Mouse (Mus musculus) neural tube, embryonic 13.5 days (tissue): Measurements from ENCODE around the gene Fmo4. TPM values are rescaled to one million over a fixed set of nuclear protein-coding genes. Genes with fewer than 3 reads are reported as not detected.

Experiments used
- ATAC-seq: fragments of 200-750 bp; cut with Nextera tagmentation; 2 replicates; pipeline ENCODE4 v1.8.0; 2017; ENCODE audit warnings: low read depth, mild to moderate bottlenecking, moderate TSS enrichment, moderate library complexity
- H3K27ac ChIP-seq: fragments of 300-500 bp; sonication (generic); replicated peaks from 2 replicates; pipeline ENCODE4 v1.5.1; 2015; ENCODE audit warnings: moderate library complexity, mild to moderate bottlenecking, inconsistent platforms
- H3K27me3 ChIP-seq: fragments of 300-500 bp; sonication (generic); 2 replicates; pipeline ENCODE4 v1.6.1; 2015; ENCODE audit warnings: mild to moderate bottlenecking, inconsistent platforms
- H3K36me3 ChIP-seq: fragments of 300-500 bp; sonication (generic); 2 replicates; pipeline ENCODE4 v1.6.1; 2015; ENCODE audit warnings: mild to moderate bottlenecking, inconsistent platforms
- H3K4me1 ChIP-seq: fragments of 300-500 bp; sonication (generic); replicated peaks from 2 replicates; pipeline ENCODE4 v1.6.1; 2015; ENCODE audit warnings: inconsistent platforms
- H3K4me2 ChIP-seq: fragments of 300-500 bp; sonication (generic); 2 replicates; pipeline ENCODE4 v1.6.1; 2015; ENCODE audit warnings: inconsistent platforms, mild to moderate bottlenecking, moderate library complexity
- H3K4me3 ChIP-seq: fragments of 300-500 bp; sonication (generic); 2 replicates; pipeline ENCODE4 v1.5.1; 2015; ENCODE audit warnings: mild to moderate bottlenecking, inconsistent platforms
- H3K9ac ChIP-seq: fragments of 300-500 bp; sonication (generic); 2 replicates; pipeline ENCODE4 v1.6.1; 2015; ENCODE audit warnings: moderate library complexity, mild to moderate bottlenecking, inconsistent platforms
- H3K9me3 ChIP-seq: fragments of 300-500 bp; sonication (generic); 2 replicates; pipeline ENCODE4 v1.6.1; 2016; ENCODE audit warnings: inconsistent platforms
- WGBS: fragments of 180-500 bp; shearing (Covaris S2); methylation state at CpG from one replicate; pipeline ENCODE4 v1.1.7; 2015; 5-methylcytosine and 5-hydroxymethylcytosine counted together
- polyA plus RNA-seq: library from polyadenylated mRNA; unstranded; fragments of >200 nt; fragmentation: Nextera tagmentation; extraction: Ambion mirVana; gene quantifications from 2 replicates; pipeline ENCODE4 v1.2.1, GENCODE M21; 2015

Fmo4 gene
- 0.36 and 0.61 TPM in 2 replicates for polyA plus RNA-seq

DNA sequence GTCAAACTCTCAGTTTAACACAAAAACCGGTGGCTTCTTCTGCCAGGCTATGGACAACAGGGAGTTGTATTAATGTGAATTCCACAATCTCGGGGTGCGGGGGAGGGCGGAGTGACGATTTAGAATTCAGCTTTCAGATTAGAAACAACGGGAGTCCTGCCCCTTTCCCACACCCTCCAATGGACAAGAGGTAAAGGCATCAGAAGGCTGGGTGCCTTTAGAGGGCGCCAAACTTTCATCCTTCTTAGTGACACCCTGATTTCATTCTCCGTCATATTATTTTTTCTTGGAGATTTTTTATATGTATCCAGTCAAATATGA, at the start of gene Fmo4:
Gene Fmo4, minus strand, starts transcription at position 137 of the 321 bp plus-strand sequence.
- no peak within 1 kb of the TSS for H3K27ac ChIP-seq
- H3K9ac ChIP-seq, result no peak within 1 kb of the TSS
- no peaks in the 10 kb centered on the region for H3K27me3 ChIP-seq
- H3K36me3 ChIP-seq, result no peaks in the 10 kb centered on the region
- WGBS, result 43% methylated on average over 8 of the region's 8 CpGs
- no peak for ATAC-seq
- no peak within 1 kb of the TSS for H3K4me2 ChIP-seq
- H3K4me3 ChIP-seq, result no peak within 1 kb of the TSS
- H3K4me1 ChIP-seq, result no peaks in the 10 kb centered on the region
- H3K9me3 ChIP-seq, result no peaks in the 10 kb centered on the region

- 15% methylated on average over 1 of the region's 1 CpGs for WGBS
Observed at GRCm38 (mm10) chr1:162862328-162862727, 48.6 kb upstream of the Fmo4 start.

GRCm38 (mm10) chr1:162859996-162860605, 46.3 kb upstream of the Fmo4 start:
- Histone ChIP-seq H3K27ac (no peak overlapping the region), H3K9me3 (no peaks in the 10 kb centered on the region), H3K4me2 (no peak overlapping the region), H3K4me3 (no peak overlapping the region), H3K9ac (no peak overlapping the region), H3K27me3 (no peaks in the 10 kb centered on the region), H3K4me1 (peaks cover 17% of the 10 kb centered on the region), H3K36me3 (no peaks in the 10 kb centered on the region)
- 67% methylated on average over 9 of the region's 9 CpGs for WGBS
- peak; percentile 41; the same call in 1 of the 2 replicates for ATAC-seq

More at GRCm38 (mm10) chr1:162862328-162862727, 48.6 kb upstream of the Fmo4 start:
- H3K27ac ChIP-seq, result 0 out of 2 replicates have a peak overlapping the region, but pooled peaks have one; percentile 13
- no peak overlapping the region for H3K9ac ChIP-seq
- no peak for ATAC-seq
- peaks cover 17% of the 10 kb centered on the region for H3K4me1 ChIP-seq
- H3K36me3 ChIP-seq, result no peaks in the 10 kb centered on the region
- H3K9me3 ChIP-seq, result no peaks in the 10 kb centered on the region
- no peaks in the 10 kb centered on the region for H3K27me3 ChIP-seq
- no peak overlapping the region for H3K4me3 ChIP-seq
- no peak overlapping the region for H3K4me2 ChIP-seq

DNA sequence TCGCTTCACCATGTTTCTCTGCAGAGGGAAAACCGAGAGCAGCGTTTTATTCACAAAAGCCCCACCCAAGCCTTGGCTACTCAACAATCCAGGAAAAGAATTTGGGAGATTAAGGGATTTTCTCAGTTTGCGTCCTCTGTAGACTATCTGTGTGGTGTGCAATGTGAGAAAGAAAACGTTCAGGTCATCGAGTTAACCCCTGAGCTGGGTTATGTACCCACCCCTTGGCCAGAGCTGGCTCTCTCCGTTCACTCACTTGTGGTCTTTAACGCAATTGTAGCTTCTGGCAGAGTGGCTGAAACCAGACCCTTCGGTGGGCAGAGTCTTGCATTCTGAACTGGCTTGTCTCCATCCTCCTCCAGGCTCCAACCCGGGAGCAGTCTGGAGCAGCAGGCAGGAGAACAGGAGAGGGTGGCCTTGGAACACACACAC, 45.8 kb upstream of the Fmo4 start:
- H3K27ac ChIP-seq, result peak overlapping the region; percentile 76
- no peaks in the 10 kb centered on the region for H3K9me3 ChIP-seq
- ATAC-seq, result peak; percentile 51; the same call in 1 of the 2 replicates
- peak overlapping the region; percentile 11; the same call in 1 of the 2 replicates for H3K4me3 ChIP-seq
- no peaks in the 10 kb centered on the region for H3K36me3 ChIP-seq
- H3K4me2 ChIP-seq, result peak overlapping the region; percentile 27; the same call in 1 of the 2 replicates
- H3K4me1 ChIP-seq, result peaks cover 17% of the 10 kb centered on the region
- H3K9ac ChIP-seq, result peak overlapping the region; percentile 27; the same call in 1 of the 2 replicates
- H3K27me3 ChIP-seq, result no peaks in the 10 kb centered on the region
- WGBS, result 70% methylated on average over 10 of the region's 10 CpGs

DNA sequence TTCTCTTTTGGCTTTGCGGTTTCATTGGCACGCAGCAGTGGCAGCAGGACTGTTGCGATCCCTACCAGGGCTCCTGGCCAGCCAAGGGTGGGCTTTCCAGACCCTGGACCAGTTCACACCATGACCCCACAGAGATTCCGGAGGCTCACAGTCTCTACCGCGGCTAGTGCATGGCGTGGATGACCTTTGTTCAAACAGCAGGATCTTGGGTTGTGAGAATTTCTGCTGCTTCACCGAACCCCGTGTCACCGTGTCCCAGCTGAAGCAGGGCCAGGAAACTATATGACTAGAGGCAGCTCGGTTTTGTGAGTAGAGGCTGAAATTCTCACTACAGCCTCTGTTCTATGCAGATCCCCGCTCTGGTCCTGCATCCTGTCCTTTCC, 45.0 kb upstream of the Fmo4 start:
- Histone ChIP-seq H3K27ac (peak overlapping the region; percentile 76), H3K4me1 (peaks cover 17% of the 10 kb centered on the region), H3K9me3 (no peaks in the 10 kb centered on the region), H3K27me3 (no peaks in the 10 kb centered on the region), H3K4me3 (no peak overlapping the region; the same call in 1 of the 2 replicates), H3K9ac (peak overlapping the region; percentile 27; the same call in 1 of the 2 replicates), H3K36me3 (no peaks in the 10 kb centered on the region), H3K4me2 (peak overlapping the region; percentile 27)
- 54% methylated on average over 12 of the region's 12 CpGs for WGBS
- ATAC-seq, result peak; percentile 67; the same call in 1 of the 2 replicates

- 0 out of 2 replicates have a peak overlapping the region, but pooled peaks have one; percentile 27 for H3K9ac ChIP-seq
- peaks cover 17% of the 10 kb centered on the region for H3K4me1 ChIP-seq
- no peaks in the 10 kb centered on the region for H3K9me3 ChIP-seq
- H3K36me3 ChIP-seq, result no peaks in the 10 kb centered on the region
- peak overlapping the region; percentile 76 for H3K27ac ChIP-seq
- no peak overlapping the region; the same call in 1 of the 2 replicates for H3K4me3 ChIP-seq
- 63% methylated on average over 17 of the region's 18 CpGs for WGBS
- no peaks in the 10 kb centered on the region for H3K27me3 ChIP-seq
- ATAC-seq, result peak; percentile 47; the same call in 1 of the 2 replicates
- H3K4me2 ChIP-seq, result peak overlapping the region; percentile 27
Observed at GRCm38 (mm10) chr1:162857766-162858747, 44.3 kb upstream of the Fmo4 start.

DNA sequence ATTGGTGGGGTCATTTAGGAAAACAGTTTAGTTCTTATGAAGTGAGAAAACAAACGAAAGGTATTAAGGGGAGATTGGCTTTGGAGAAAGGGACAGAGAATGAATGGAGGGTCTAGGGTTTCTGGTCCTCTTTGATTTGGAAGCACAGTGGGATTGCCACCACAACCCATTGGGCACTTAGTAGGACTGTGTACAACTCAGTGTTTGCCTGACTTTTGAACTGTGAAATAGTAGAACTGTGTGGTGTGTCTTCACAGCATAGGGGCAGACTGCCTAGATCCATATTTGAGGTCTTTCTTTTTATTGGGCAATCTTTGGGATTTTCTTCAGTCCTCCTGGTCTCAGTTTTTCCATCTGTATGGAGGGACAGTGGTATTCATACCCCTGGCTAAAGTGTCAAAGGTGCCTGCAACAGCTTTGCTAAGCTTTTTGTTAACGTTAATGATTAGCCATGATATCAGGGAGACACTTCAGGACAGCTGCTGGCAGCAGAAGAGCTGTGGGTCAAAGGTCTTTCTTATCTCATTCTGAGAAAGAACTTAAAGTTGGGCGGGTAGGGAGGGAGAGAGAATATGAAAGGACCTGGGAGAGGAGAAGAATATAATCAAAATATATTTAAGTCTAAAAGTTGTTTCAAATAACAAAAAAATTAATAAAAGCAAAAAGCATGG, 40.2 kb upstream of the Fmo4 start:
- Histone ChIP-seq H3K9ac (no peak overlapping the region), H3K27me3 (no peaks in the 10 kb centered on the region), H3K27ac (no peak overlapping the region), H3K4me1 (peaks cover 4% of the 10 kb centered on the region; the same call in 1 of the 2 replicates), H3K4me3 (no peak overlapping the region), H3K4me2 (no peak overlapping the region), H3K36me3 (no peaks in the 10 kb centered on the region), H3K9me3 (no peaks in the 10 kb centered on the region)
- 83% methylated on average over 3 of the region's 3 CpGs for WGBS
- no peak for ATAC-seq

DNA sequence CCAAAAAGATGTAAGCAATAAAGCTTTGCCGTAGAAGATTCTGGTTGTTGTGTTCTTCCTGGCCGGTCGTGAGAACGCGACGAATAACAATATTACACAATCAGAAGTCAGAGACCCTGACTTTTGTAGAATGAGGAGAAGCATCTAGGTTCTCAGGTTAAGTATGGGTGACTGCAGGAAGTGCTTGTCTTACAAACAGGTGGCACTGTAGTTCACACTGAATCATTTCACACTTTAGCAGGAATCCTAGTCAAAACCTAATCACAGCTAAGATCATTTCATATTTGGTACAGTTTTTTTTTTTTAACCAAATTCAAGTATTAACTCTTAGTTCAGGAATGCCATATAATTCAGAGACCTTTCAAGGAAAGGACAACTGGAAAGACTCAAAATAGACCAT, 33.8 kb upstream of the Fmo4 start:
- WGBS, result over 99% methylated on average over 6 of the region's 6 CpGs

DNA sequence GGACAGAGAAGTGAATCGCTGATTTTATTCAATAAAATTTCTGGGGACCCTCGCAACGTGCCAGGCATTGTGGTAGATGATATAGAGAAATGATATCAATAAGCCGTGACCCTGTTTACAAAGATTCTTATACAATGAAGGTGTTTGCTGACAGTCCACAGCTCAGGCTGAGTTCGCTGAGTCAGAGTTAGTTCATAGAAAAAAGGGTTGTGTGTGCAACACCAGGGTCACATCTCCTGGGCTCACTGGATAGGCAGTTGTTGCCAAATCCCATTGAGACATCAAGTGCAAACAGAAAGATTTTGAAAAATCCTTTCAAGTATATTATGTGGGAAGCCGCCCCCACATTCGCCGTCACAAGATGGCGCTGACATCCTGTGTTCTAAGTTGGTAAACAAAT, 26.4 kb upstream of the Fmo4 start:
- Histone ChIP-seq H3K4me3 (no peak overlapping the region), H3K9me3 (no peaks in the 10 kb centered on the region), H3K4me2 (no peak overlapping the region), H3K27ac (no peak overlapping the region), H3K4me1 (no peaks in the 10 kb centered on the region), H3K27me3 (no peaks in the 10 kb centered on the region), H3K36me3 (no peaks in the 10 kb centered on the region), H3K9ac (no peak overlapping the region)
- no peak for ATAC-seq
- 94% methylated on average over 9 of the region's 9 CpGs for WGBS

More for the DNA sequence above, 33.8 kb upstream of the Fmo4 start:
- no peaks in the 10 kb centered on the region for H3K36me3 ChIP-seq
- H3K27me3 ChIP-seq, result no peaks in the 10 kb centered on the region
- no peak overlapping the region for H3K4me2 ChIP-seq
- no peak overlapping the region for H3K9ac ChIP-seq
- H3K27ac ChIP-seq, result no peak overlapping the region
- no peak for ATAC-seq
- no peak overlapping the region for H3K4me3 ChIP-seq
- H3K4me1 ChIP-seq, result no peaks in the 10 kb centered on the region
- no peaks in the 10 kb centered on the region for H3K9me3 ChIP-seq

DNA sequence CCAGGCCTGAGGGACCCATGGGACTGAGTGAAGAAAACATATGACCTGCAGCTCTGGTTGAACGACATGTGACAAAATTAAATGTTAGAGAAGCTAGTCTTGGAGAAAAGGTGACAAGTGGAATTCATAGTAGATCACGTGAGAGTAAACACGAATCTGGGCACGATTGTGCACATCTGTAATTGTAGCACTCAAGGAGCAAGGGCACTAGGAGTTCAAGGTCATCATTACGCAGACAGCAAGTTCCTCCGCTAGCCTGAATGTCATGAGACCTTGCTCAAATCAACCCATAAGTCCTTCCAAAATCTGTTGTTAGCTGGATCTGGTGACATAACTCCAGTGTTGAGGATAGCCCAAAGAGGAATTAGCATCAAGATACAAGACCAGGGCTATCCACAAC, 25.2 kb upstream of the Fmo4 start:
- no peaks in the 10 kb centered on the region for H3K36me3 ChIP-seq
- H3K4me1 ChIP-seq, result no peaks in the 10 kb centered on the region
- no peak overlapping the region for H3K27ac ChIP-seq
- H3K4me3 ChIP-seq, result no peak overlapping the region
- ATAC-seq, result no peak
- no peaks in the 10 kb centered on the region for H3K27me3 ChIP-seq
- no peaks in the 10 kb centered on the region for H3K9me3 ChIP-seq
- 96% methylated on average over 6 of the region's 6 CpGs for whole genome bisulfite sequencing
- no peak overlapping the region for H3K9ac ChIP-seq
- no peak overlapping the region for H3K4me2 ChIP-seq

DNA sequence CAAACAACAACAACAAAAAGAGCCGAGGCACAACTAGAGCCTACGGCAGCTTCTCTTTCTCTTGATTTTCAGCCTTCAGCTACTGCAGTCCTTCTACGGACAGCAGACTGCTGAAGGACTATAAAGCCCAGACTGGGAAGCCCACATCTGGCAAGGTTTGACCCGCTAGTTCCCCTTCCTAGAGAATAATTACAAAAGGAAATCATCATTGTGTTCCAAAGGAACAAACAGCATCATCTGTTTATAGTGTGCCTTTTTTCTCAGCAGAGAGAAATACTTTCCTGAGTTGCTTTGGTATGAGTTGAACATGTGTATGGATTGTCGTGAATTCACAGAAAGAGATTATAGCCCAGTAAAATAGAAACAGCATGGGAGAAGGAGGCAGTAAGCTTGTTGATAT, 20.6 kb upstream of the Fmo4 start:
- no peak overlapping the region for H3K4me2 ChIP-seq
- no peaks in the 10 kb centered on the region for H3K36me3 ChIP-seq
- H3K9ac ChIP-seq, result no peak overlapping the region
- no peak for ATAC-seq
- peaks cover 13% of the 10 kb centered on the region for H3K4me1 ChIP-seq
- H3K4me3 ChIP-seq, result no peak overlapping the region
- 81% methylated on average over 5 of the region's 5 CpGs for WGBS
- H3K27ac ChIP-seq, result no peak overlapping the region
- no peaks in the 10 kb centered on the region for H3K9me3 ChIP-seq
- no peaks in the 10 kb centered on the region for H3K27me3 ChIP-seq
